Mouse (Mus musculus) forebrain, embryonic 14.5 days (tissue): Measurements from ENCODE around the gene Alpl. TPM values are rescaled to one million over a fixed set of nuclear protein-coding genes. Genes with fewer than 3 reads are reported as not detected.

Experiments
- ATAC-seq: fragments of 200-750 bp; cut with Nextera tagmentation; 2 replicates; pipeline ENCODE4 v1.8.0; 2017; ENCODE audit warnings: mild to moderate bottlenecking, moderate library complexity
- DNase-seq: peaks from one replicate; pipeline ENCODE4 v3.0.0-alpha.2; 2015; ENCODE audit warnings: low spot score
- H3K27ac ChIP-seq: fragments of 300-500 bp; sonication (generic); 2 replicates; pipeline ENCODE4 v1.5.1; 2014; ENCODE audit warnings: low read depth, mild to moderate bottlenecking, control low read depth, low read length, moderate library complexity
- H3K27me3 ChIP-seq: fragments of 300-500 bp; sonication (generic); replicated peaks from 2 replicates; pipeline ENCODE4 v1.6.1; 2014; ENCODE audit warnings: low read length, control low read depth, mixed read lengths; ENCODE audit not compliant: control insufficient read depth, insufficient read depth
- H3K36me3 ChIP-seq: fragments of 300-500 bp; sonication (generic); 2 replicates; pipeline ENCODE4 v1.6.1; 2014; ENCODE audit warnings: low read length, control low read depth; ENCODE audit not compliant: control insufficient read depth, insufficient read depth
- H3K4me1 ChIP-seq: fragments of 300-500 bp; sonication (generic); 2 replicates; pipeline ENCODE4 v1.6.1; 2014; ENCODE audit warnings: antibody characterized with exemption, low read length, control low read depth; ENCODE audit not compliant: control insufficient read depth, insufficient read depth
- H3K4me2 ChIP-seq: fragments of 300-500 bp; sonication (generic); 2 replicates; pipeline ENCODE4 v1.6.1; 2014; ENCODE audit warnings: mild to moderate bottlenecking, control low read depth, low read length
- H3K4me3 ChIP-seq: fragments of 300-500 bp; sonication (generic); 2 replicates; pipeline ENCODE4 v1.5.1; 2014; ENCODE audit warnings: low read depth, low read length, control low read depth
- H3K9ac ChIP-seq: fragments of 300-500 bp; sonication (generic); 2 replicates; pipeline ENCODE4 v1.6.1; 2014; ENCODE audit warnings: mild to moderate bottlenecking, low read length, control low read depth, moderate library complexity
- H3K9me3 ChIP-seq: fragments of 300-500 bp; sonication (generic); replicated peaks from 2 replicates; pipeline ENCODE4 v1.6.1; 2016; ENCODE audit warnings: low read length, control low read depth, mixed read lengths; ENCODE audit not compliant: control insufficient read depth
- WGBS: fragments of 180-500 bp; shearing (Covaris S2); extraction: QIAGEN DNeasy Blood & Tissue Kit; methylation state at CpG from one replicate; pipeline ENCODE4 v1.1.7; 2014; 5-methylcytosine and 5-hydroxymethylcytosine counted together
- polyA plus RNA-seq: library from polyadenylated mRNA; unstranded; fragments of >200 nt; fragmentation: Nextera tagmentation; extraction: Ambion mirVana; gene quantifications from 2 replicates; pipeline ENCODE4 v1.2.1, GENCODE M21; 2014

Gene Alpl
- polyA plus RNA-seq, 1 experiment from 2014 or later: 7.7 TPM

DNA sequence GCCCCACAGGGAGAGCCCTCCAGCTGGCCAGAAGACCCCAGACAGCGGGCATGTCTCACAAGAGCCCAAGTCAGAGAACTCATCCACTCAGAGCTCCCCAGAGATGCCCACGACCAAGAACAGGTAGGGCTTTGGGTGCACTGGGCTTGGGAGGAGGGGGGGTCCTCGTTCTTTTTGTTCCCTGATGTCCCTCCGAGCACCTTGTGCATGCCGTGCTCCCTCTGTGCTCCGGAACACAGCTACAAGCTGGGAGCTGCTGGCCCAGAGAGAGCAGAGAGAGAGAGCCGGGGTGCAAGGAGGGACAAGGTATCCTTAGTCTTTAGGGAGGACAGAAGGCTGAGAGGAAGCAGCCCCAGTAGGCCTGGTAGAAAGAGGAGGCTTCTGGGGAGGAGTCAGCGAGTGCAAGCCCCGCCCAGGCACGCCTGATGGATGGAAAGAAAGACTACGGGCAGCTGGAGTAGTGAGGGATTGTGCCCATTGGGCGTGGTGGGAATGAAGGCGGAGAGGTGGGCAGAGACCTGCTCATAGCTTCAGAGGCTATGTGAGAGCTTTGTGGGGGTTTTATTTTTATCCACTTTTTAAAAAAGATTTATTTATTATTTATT lies 70.5 kb downstream of the Alpl start:
- 70% methylated on average over 13 of the region's 13 CpGs for WGBS
- Histone ChIP-seq H3K9ac (no peak overlapping the region), H3K4me3 (no peak overlapping the region), H3K4me1 (peaks cover 5% of the 10 kb centered on the region; the same call in 1 of the 2 replicates), H3K36me3 (no peaks in the 10 kb centered on the region), H3K9me3 (no peaks in the 10 kb centered on the region), H3K27me3 (no peaks in the 10 kb centered on the region), H3K4me2 (no peak overlapping the region), H3K27ac (no peak overlapping the region)
- no peak for ATAC-seq
- DNase-seq: no peak

DNA sequence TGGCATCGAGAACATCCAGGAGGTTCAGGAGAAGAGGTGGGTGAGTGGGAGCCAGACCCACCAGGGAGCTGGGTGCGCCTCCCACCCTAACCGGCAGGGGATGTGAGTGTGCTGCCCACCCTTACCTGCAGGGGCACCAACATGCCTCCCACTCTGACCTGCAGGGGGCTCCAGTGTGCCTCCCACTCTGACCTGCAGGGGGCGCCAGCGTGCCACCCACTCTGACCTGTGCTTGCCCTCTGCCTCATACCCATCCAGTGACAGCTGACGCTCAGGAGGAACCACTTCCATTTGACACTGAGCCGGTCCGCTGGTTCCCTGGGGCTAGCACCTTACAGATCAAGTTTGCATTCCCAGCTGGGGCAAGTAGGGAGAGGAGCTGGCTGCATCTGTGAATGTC lies 71.4 kb downstream of the Alpl start:
- ATAC-seq: no peak
- peaks cover 5% of the 10 kb centered on the region; the same call in 1 of the 2 replicates for H3K4me1 ChIP-seq
- 54% methylated on average over 8 of the region's 8 CpGs for WGBS
- H3K27ac ChIP-seq: no peak overlapping the region
- H3K36me3 ChIP-seq: no peaks in the 10 kb centered on the region
- H3K4me2 ChIP-seq: no peak overlapping the region
- H3K9me3 ChIP-seq: no peaks in the 10 kb centered on the region
- no peak overlapping the region for H3K9ac ChIP-seq
- no peak for DNase-seq
- H3K4me3 ChIP-seq: no peak overlapping the region
- no peaks in the 10 kb centered on the region for H3K27me3 ChIP-seq

DNA sequence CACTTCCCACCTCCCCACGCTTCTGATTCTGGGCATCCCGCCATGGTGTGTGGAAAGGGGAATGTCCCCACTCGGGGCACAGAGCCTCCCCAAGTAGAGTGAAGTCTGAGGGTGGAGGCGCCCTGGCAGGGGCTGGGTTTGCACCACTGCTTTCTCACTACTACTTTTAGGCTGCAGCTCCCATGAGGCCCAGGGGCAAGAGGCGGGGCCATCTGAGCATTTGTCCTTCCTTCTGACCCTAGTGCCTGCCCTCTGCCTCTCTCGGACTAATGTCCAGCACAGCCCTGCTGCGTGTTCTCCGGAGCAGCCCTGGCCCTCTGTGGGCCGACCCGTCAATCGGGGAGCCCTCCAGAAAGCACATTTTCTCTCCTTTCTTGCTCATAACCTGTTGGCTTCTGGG lies 72.0 kb downstream of the Alpl start:
- no peak overlapping the region for H3K27ac ChIP-seq
- no peaks in the 10 kb centered on the region for H3K36me3 ChIP-seq
- no peak for DNase-seq
- H3K9ac ChIP-seq: no peak overlapping the region
- no peak for ATAC-seq
- no peak overlapping the region for H3K4me2 ChIP-seq
- H3K9me3 ChIP-seq: no peaks in the 10 kb centered on the region
- H3K27me3 ChIP-seq: no peaks in the 10 kb centered on the region
- peaks cover 7% of the 10 kb centered on the region for H3K4me1 ChIP-seq
- no peak overlapping the region for H3K4me3 ChIP-seq
- WGBS: 48% methylated on average over 11 of the region's 11 CpGs

DNA sequence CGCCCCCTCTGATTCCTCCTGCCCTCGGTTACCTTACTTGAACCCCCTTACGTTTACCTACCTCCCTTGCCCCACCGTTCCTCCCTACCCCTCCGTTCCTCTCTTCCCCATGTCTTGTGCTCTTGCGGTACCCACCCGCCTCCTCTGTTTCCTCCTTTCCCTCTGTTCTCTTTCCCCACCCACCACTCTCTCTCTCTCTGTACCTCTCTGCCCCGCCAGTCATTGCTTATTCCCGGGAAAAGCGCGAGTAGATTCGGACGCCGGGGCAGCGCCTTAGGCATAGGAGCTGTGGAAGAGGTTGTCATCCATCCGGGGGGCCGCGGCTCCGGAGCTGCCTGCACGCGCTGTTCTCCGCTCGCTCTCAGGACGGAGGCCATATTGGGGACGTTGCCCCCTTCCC lies 72.7 kb downstream of the Alpl start:
- no peaks in the 10 kb centered on the region for H3K36me3 ChIP-seq
- H3K27me3 ChIP-seq: no peaks in the 10 kb centered on the region
- peak overlapping the region; percentile 27 for H3K4me2 ChIP-seq
- peaks cover 13% of the 10 kb centered on the region for H3K4me1 ChIP-seq
- no peaks in the 10 kb centered on the region for H3K9me3 ChIP-seq
- no peak overlapping the region for H3K4me3 ChIP-seq
- H3K27ac ChIP-seq: no peak overlapping the region
- H3K9ac ChIP-seq: 0 out of 2 replicates have a peak overlapping the region, but pooled peaks have one; percentile 9
- ATAC-seq (no peak), DNase-seq (no peak)
- 41% methylated on average over 25 of the region's 25 CpGs for WGBS

DNA sequence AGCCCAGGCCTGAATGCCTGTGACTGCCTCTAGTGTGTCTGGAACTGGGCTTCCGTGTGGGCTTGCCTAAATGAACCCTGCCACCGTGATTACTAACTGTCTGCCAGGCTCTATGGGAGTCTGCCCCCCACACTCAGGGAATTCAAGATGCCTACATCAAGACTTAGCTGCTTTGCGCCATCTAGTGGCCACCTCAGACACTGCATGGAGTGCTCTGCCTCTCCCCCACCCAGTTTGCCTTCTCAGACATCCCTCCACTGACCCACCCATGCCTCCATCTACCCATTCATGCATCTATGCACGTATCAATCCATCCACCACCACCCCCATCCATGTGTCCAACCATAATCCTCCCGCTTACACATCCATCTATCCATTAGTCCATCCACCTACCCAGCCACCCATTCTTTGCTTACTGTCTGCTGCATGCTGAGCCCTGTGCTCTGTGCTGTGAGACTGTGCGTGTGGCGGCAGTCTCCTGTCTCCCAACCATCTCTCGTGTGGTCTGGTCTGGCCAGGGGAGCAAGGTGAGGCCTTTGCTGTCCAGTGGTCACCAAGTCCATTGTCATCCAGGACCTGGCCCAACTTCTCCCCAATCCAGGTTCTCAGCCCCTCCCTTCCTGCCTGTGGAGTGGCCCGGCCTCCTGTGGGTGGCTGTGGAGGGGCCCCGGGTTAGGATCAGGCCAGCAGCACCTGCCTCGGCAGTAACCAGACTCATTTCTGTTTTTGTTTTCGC lies 73.3 kb downstream of the Alpl start:
- H3K27ac ChIP-seq: no peak overlapping the region; the same call in 1 of the 2 replicates
- H3K4me2 ChIP-seq: no peak overlapping the region
- no peak overlapping the region for H3K4me3 ChIP-seq
- no peaks in the 10 kb centered on the region for H3K27me3 ChIP-seq
- peaks cover 9% of the 10 kb centered on the region for H3K4me1 ChIP-seq
- 29% methylated on average over 12 of the region's 12 CpGs for WGBS
- DNase-seq: peak; percentile 89
- ATAC-seq: peak; percentile 51; the same call in 1 of the 2 replicates
- no peaks in the 10 kb centered on the region for H3K36me3 ChIP-seq
- 0 out of 2 replicates have a peak overlapping the region, but pooled peaks have one; percentile 9 for H3K9ac ChIP-seq
- H3K9me3 ChIP-seq: no peaks in the 10 kb centered on the region

DNA sequence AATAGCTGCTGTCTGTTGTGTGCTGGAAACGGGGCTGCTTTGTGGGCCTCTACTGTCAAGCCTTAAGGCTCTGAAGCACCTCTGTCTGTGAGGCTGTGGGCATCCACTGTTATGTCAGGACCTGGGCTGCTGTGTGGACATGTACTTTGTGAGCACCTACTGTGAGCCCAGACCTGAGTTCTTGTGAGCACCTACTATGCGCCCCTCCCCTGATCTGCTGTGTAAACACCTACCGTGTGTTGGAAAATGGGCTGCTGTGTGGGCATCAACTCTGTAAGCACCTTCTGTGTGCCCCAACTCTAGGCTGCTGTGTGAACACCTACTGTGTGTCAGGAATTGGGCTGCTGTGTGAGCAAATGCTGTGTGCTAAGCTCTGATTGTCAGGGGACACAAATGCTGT lies 74.0 kb downstream of the Alpl start:
- H3K4me2 ChIP-seq: no peak overlapping the region
- no peak overlapping the region for H3K9ac ChIP-seq
- no peaks in the 10 kb centered on the region for H3K36me3 ChIP-seq
- no peak overlapping the region for H3K4me3 ChIP-seq
- H3K4me1 ChIP-seq: peaks cover 9% of the 10 kb centered on the region
- H3K9me3 ChIP-seq: no peaks in the 10 kb centered on the region
- no peak overlapping the region for H3K27ac ChIP-seq
- no peak for ATAC-seq
- WGBS: 88% methylated on average over 3 of the region's 3 CpGs
- DNase-seq: no peak
- no peaks in the 10 kb centered on the region for H3K27me3 ChIP-seq

DNA sequence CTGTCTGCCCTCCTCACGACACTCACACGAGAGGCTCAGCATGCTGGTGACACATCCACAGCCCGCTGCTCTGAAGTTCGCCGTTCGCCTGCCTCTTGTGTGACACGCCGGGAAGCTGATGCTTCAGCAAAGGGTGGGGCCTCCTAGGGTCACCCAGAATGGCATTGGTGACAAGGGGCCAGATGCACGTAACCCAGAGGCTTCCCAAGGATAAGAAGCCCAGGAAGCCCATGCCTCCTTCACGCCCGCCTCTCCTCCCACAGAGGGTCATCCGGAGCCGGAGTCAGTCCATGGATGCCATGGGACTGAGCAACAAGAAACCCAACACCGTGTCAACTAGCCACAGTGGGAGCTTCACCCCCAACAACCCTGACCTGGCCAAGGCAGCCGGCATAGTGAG lies 74.6 kb downstream of the Alpl start:
- H3K9ac ChIP-seq: no peak overlapping the region
- 90% methylated on average over 15 of the region's 15 CpGs for WGBS
- DNase-seq (no peak), ATAC-seq (no peak)
- no peak overlapping the region for H3K4me2 ChIP-seq
- peaks cover 9% of the 10 kb centered on the region for H3K4me1 ChIP-seq
- H3K36me3 ChIP-seq: no peaks in the 10 kb centered on the region
- H3K27me3 ChIP-seq: no peaks in the 10 kb centered on the region
- H3K27ac ChIP-seq: no peak overlapping the region
- H3K4me3 ChIP-seq: no peak overlapping the region
- H3K9me3 ChIP-seq: no peaks in the 10 kb centered on the region

DNA sequence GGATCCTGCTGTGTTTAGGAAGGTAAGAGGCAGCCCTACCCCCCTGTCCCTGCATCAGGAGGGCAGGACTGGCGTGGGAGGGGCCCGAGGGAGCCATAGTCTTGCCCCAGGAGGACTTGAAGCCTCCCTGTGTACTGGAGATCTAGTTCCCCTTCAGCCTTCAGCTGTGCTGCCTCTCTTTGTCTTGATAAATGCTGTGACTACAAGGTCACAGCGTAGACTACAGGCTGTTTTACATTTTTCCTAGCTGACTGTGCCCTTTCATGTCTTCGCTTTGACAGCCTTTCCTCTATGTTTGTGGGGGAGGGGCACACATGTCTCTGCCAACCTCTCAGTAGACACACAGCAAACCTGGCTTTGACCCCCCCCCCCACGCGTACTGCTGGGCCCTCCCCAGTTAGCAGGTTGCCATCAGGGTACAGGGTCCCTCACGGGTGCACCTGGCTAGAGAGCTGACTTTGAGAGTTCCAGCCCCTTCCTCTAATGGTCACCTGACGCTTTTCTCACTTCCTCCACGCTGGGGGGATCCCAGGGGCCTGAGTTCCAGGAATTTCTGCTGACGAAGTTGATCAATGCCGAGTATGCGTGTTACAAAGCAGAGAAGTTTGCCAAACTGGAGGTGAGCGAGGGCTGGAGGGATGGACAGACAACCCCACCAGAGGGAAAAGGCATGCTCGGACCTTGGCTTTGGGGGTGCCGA lies 76.7 kb downstream of the Alpl start:
- Histone ChIP-seq H3K9ac (peak overlapping the region; percentile 60), H3K27me3 (no peaks in the 10 kb centered on the region), H3K9me3 (no peaks in the 10 kb centered on the region), H3K4me3 (no peak overlapping the region), H3K4me2 (no peak overlapping the region), H3K36me3 (no peaks in the 10 kb centered on the region), H3K4me1 (peaks cover 9% of the 10 kb centered on the region), H3K27ac (peak overlapping the region; percentile 84)
- ATAC-seq: peak; percentile 25; the same call in 1 of the 2 replicates
- DNase-seq: peak; percentile 68
- 38% methylated on average over 15 of the region's 15 CpGs for WGBS

DNA sequence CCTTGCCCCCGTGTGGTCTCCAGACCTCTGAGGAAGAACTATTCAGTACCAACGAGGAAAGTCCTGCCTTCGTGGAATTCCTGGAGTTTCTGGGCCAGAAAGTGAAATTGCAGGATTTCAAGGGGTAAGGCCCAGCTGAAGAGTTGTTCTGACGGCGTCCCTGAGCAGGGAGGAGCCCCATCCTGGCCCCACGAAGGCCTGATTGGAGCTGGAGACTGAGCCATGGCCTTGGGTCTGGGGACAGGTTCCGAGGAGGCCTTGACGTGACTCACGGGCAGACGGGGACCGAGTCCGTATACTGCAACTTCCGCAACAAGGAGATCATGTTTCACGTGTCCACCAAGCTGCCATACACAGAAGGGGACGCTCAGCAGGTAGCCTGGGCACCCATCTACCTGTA lies 78.5 kb downstream of the Alpl start:
- no peaks in the 10 kb centered on the region for H3K36me3 ChIP-seq
- 73% methylated on average over 15 of the region's 15 CpGs for WGBS
- H3K4me3 ChIP-seq: no peak overlapping the region
- no peaks in the 10 kb centered on the region for H3K27me3 ChIP-seq
- H3K4me1 ChIP-seq: peaks cover 9% of the 10 kb centered on the region
- no peak overlapping the region for H3K4me2 ChIP-seq
- H3K9ac ChIP-seq: no peak overlapping the region
- no peaks in the 10 kb centered on the region for H3K9me3 ChIP-seq
- no peak overlapping the region for H3K27ac ChIP-seq
- ATAC-seq (no peak), DNase-seq (no peak)
